Comparison of ENCODE assay signal across 15 mouse cellular contexts in the genomic region with DNA sequence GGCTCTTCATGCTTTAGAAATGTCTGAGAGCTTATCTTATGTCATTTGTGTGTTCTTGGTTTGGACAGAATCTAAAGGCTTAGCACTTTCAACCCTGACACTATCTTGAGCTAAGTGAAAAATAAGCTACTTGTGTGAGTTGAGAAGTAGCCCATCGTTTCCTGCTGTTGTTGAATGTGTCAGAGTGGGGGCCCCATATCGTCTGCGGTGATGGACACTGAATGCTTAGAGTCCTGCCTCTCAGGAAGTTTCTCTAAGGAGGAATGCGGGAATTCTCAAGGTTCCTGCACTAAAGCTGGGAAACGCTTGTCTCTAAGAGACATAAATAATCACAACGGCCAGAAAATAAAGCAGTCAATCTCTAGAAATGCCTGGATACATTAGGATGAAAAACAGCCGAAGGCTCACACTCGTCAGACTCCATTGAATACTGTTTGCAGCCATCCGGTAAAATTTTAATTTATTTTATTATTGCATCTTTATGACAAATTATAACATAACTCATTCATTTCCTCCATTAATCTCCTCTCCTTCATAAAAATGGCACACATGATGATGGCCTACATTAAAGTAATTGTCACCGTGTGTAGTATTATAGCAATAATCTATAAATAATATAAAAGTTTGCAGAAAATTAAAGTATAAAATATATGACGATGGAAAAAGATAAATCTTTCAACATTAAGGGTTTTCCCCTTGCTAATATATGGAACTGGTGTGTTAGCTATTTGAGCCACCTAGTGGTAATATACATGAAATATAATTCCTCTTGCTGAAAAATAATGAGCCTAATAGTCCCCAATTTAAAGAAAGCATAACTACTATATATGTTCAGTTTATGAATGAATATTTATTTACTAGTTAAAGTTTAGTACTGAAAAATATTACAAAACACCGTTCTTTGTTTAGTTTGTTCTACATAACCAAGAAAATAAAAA.
DNase-seq lines count a peak whose midpoint lies in the region; ATAC-seq and TF ChIP-seq lines count a peak whose summit lies in the region.
"Had no signal": no experiment of that assay in that cellular context is flagged by ENCODE, and none has a peak within 500 bp of the region (broad histone marks: within the 10 kb centered on the region; RNA-seq: fewer than 3 reads in every experiment).

No protein-coding gene starts in this region.

- no peaks in the 10 kb centered on the region for H3K4me1 ChIP-seq in forebrain, postnatal 0 days (ENCODE audit: insufficient read depth)
- H3K4me1 ChIP-seq in forebrain, embryonic 11.5 days (replicated peaks; ENCODE audit: control insufficient read depth, insufficient read depth, low read length), result no peaks in the 10 kb centered on the region
- H3K4me1 ChIP-seq in kidney, postnatal 0 days (replicated peaks; ENCODE audit: insufficient read depth, low read length), result no peaks in the 10 kb centered on the region
- H3K4me1 ChIP-seq in neural tube, embryonic 13.5 days (replicated peaks), result no peaks in the 10 kb centered on the region
- no peaks in the 10 kb centered on the region for H3K4me1 ChIP-seq in stomach, postnatal 0 days (replicated peaks; ENCODE audit: control insufficient read depth, insufficient read depth)

- no peak for ATAC-seq in forebrain, postnatal 0 days
- no peak for ATAC-seq in forebrain, embryonic 11.5 days (replicated peaks; ENCODE audit: low FRiP score)
- peak; percentile 40; the same call in 1 of the 2 replicates for ATAC-seq in kidney, postnatal 0 days (replicated peaks; ENCODE audit: low FRiP score, low read depth)
- peak; percentile 36; the same call in 1 of the 2 replicates for ATAC-seq in neural tube, embryonic 13.5 days (ENCODE audit: low read depth)
- no peak for ATAC-seq in stomach, postnatal 0 days (ENCODE audit: low FRiP score, low TSS enrichment)
- ATAC-seq: midbrain, embryonic 16.5 days had no signal

- H3K9me3 ChIP-seq in forebrain, postnatal 0 days (ENCODE audit: low read length), result no peaks in the 10 kb centered on the region
- no peaks in the 10 kb centered on the region for H3K9me3 ChIP-seq in forebrain, embryonic 11.5 days (ENCODE audit: control insufficient read depth, low read length)
- H3K9me3 ChIP-seq in kidney, postnatal 0 days (replicated peaks; ENCODE audit: low read length), result no peaks in the 10 kb centered on the region
- no peaks in the 10 kb centered on the region for H3K9me3 ChIP-seq in neural tube, embryonic 13.5 days
- no peaks in the 10 kb centered on the region for H3K9me3 ChIP-seq in stomach, postnatal 0 days (ENCODE audit: control insufficient read depth, low read length)

- H3K27me3 ChIP-seq in forebrain, postnatal 0 days (ENCODE audit: insufficient read depth, low read length), result no peaks in the 10 kb centered on the region
- H3K27me3 ChIP-seq in forebrain, embryonic 11.5 days (ENCODE audit: control insufficient read depth, insufficient read depth, low read length), result no peaks in the 10 kb centered on the region
- H3K27me3 ChIP-seq in kidney, postnatal 0 days (ENCODE audit: insufficient read depth, low read length), result no peaks in the 10 kb centered on the region
- H3K27me3 ChIP-seq in neural tube, embryonic 13.5 days, result no peaks in the 10 kb centered on the region
- H3K27me3 ChIP-seq in stomach, postnatal 0 days (ENCODE audit: control insufficient read depth, insufficient read depth, low read length), result no peaks in the 10 kb centered on the region

- no peak overlapping the region for H3K9ac ChIP-seq in forebrain, postnatal 0 days
- H3K9ac ChIP-seq in forebrain, embryonic 11.5 days (ENCODE audit: low read length), result no peak overlapping the region
- H3K9ac ChIP-seq in kidney, postnatal 0 days (ENCODE audit: low read depth, low read length), result no peak overlapping the region
- H3K9ac ChIP-seq in neural tube, embryonic 13.5 days, result no peak overlapping the region
- no peak overlapping the region for H3K9ac ChIP-seq in stomach, postnatal 0 days (ENCODE audit: low read length)

- DNase-seq in forebrain, postnatal 0 days, result no peak
- no peak for DNase-seq in forebrain, embryonic 11.5 days (ENCODE audit: low spot score)
- peak; percentile 88 for DNase-seq in kidney, postnatal 0 days (ENCODE audit: low spot score)
- no peak for DNase-seq in kidney, postnatal 14 days
- DNase-seq in neural tube, embryonic 10.5 days (ENCODE audit: extremely low spot score, low spot score), result no peak
- no peak for DNase-seq in stomach, postnatal 0 days (ENCODE audit: low spot score)
- no peak for DNase-seq in adrenal gland, adult 8-10 months
- DNase-seq: adrenal gland, postnatal 36 days; cerebellum, adult 11 months; heart, postnatal 36 days; kidney, adult 2 months; lung, postnatal 14 days; thymus, postnatal 25 days had no signal

- H3K4me2 ChIP-seq in forebrain, postnatal 0 days (ENCODE audit: low read depth), result no peak overlapping the region
- no peak overlapping the region for H3K4me2 ChIP-seq in forebrain, embryonic 11.5 days (ENCODE audit: low read depth, low read length, severe bottlenecking)
- H3K4me2 ChIP-seq in kidney, postnatal 0 days (ENCODE audit: low read length), result no peak overlapping the region
- no peak overlapping the region for H3K4me2 ChIP-seq in neural tube, embryonic 13.5 days
- no peak overlapping the region for H3K4me2 ChIP-seq in stomach, postnatal 0 days (replicated peaks; ENCODE audit: low read depth)

- TF ChIP-seq CTCF in forebrain, postnatal 0 days (IDR thresholded peaks at IDR 0.05; ENCODE audit: low read depth), result peak; percentile 30; the same call in 1 of the 2 replicates
- peak; percentile 59 for TF ChIP-seq CTCF in kidney, postnatal 0 days (IDR thresholded peaks at IDR 0.05; ENCODE audit: low read depth)
- TF ChIP-seq CTCF in stomach, postnatal 0 days (IDR thresholded peaks at IDR 0.05; ENCODE audit: low read depth), result peak; percentile 67

- no peak for TF ChIP-seq EP300 in stomach, postnatal 0 days (optimal IDR thresholded peaks at IDR 0.05)

- 76% methylated on average over 12 of the region's 12 CpGs for WGBS in forebrain, postnatal 0 days
- 84% methylated on average over 12 of the region's 12 CpGs for WGBS in forebrain, embryonic 11.5 days
- 25% methylated on average over 12 of the region's 12 CpGs for WGBS in kidney, postnatal 0 days
- 53% methylated on average over 12 of the region's 12 CpGs for WGBS in neural tube, embryonic 13.5 days
- 57% methylated on average over 12 of the region's 12 CpGs for WGBS in stomach, postnatal 0 days

- H3K4me3 ChIP-seq in forebrain, postnatal 0 days (ENCODE audit: low read depth, low read length), result no peak overlapping the region
- no peak overlapping the region for H3K4me3 ChIP-seq in forebrain, embryonic 11.5 days (ENCODE audit: low read depth, low read length)
- H3K4me3 ChIP-seq in kidney, postnatal 0 days (replicated peaks; ENCODE audit: low read depth, low read length), result no peak overlapping the region
- no peak overlapping the region for H3K4me3 ChIP-seq in neural tube, embryonic 13.5 days
- no peak overlapping the region for H3K4me3 ChIP-seq in stomach, postnatal 0 days (ENCODE audit: low read depth, low read length)

- no peaks in the 10 kb centered on the region for H3K36me3 ChIP-seq in forebrain, postnatal 0 days (ENCODE audit: insufficient read depth)
- H3K36me3 ChIP-seq in forebrain, embryonic 11.5 days (ENCODE audit: control insufficient read depth, insufficient read depth, low read length), result no peaks in the 10 kb centered on the region
- no peaks in the 10 kb centered on the region for H3K36me3 ChIP-seq in kidney, postnatal 0 days (ENCODE audit: insufficient read depth, low read length)
- no peaks in the 10 kb centered on the region for H3K36me3 ChIP-seq in neural tube, embryonic 13.5 days
- no peaks in the 10 kb centered on the region for H3K36me3 ChIP-seq in stomach, postnatal 0 days (ENCODE audit: control insufficient read depth, insufficient read depth, low read length)

- H3K27ac ChIP-seq in forebrain, postnatal 0 days (ENCODE audit: low read depth, low read length), result no peak overlapping the region
- H3K27ac ChIP-seq in forebrain, embryonic 11.5 days (ENCODE audit: low read depth, low read length), result no peak overlapping the region
- no peak overlapping the region for H3K27ac ChIP-seq in kidney, postnatal 0 days
- H3K27ac ChIP-seq in neural tube, embryonic 13.5 days (replicated peaks), result no peak overlapping the region
- no peak overlapping the region for H3K27ac ChIP-seq in stomach, postnatal 0 days (replicated peaks)

Comparison
In these comparisons a context has a peak if more than half of its experiments do, and no peak if none do; other contexts are left out.
1. ATAC-seq: peak in kidney, postnatal 0 days (single experiment) and neural tube, embryonic 13.5 days (single experiment); none in forebrain, postnatal 0 days (single experiment), forebrain, embryonic 11.5 days (single experiment) and stomach, postnatal 0 days (single experiment).
2. Peak in every context shown above with its lines, with median percentiles within 50 percentile points of each other: CTCF ChIP-seq.